Mouse (Mus musculus): ENCODE data around the gene Lbp. TPM values are rescaled to one million over a fixed set of nuclear protein-coding genes. Genes with fewer than 3 reads are reported as not detected.

Gene Lbp
- polyA plus RNA-seq, 1 experiment from 2014 or later: 50.6 TPM

GRCm38 (mm10) chr2:158276878-158277277 lies 29.4 kb upstream of the Lbp start:
- Histone ChIP-seq H3K4me2 (no peak overlapping the region), H3K4me3 (replicated peaks) (no peak overlapping the region), H3K9me3 (replicated peaks) (no peaks in the 10 kb centered on the region), H3K27ac (replicated peaks) (no peak overlapping the region), H3K27me3 (no peaks in the 10 kb centered on the region), H3K36me3 (replicated peaks) (no peaks in the 10 kb centered on the region), H3K4me1 (replicated peaks) (no peaks in the 10 kb centered on the region), H3K9ac (no peak overlapping the region)
- ATAC-seq (ENCODE audit: insufficient read depth): no peak
- 56% methylated on average over 4 of the region's 4 CpGs for WGBS (ENCODE audit: insufficient replicate concordance)

GRCm38 (mm10) chr2:158279656-158280055 lies 26.6 kb upstream of the Lbp start:
- no peaks in the 10 kb centered on the region for H3K36me3 ChIP-seq (replicated peaks)
- H3K27me3 ChIP-seq: no peaks in the 10 kb centered on the region
- no peaks in the 10 kb centered on the region for H3K9me3 ChIP-seq (replicated peaks)
- H3K4me3 ChIP-seq (replicated peaks): no peak overlapping the region
- ATAC-seq (ENCODE audit: insufficient read depth): no peak
- WGBS (ENCODE audit: insufficient replicate concordance): 81% methylated on average over 4 of the region's 4 CpGs
- H3K4me2 ChIP-seq: no peak overlapping the region
- peaks cover 2% of the 10 kb centered on the region; the same call in 1 of the 2 replicates for H3K4me1 ChIP-seq (replicated peaks)
- no peak overlapping the region for H3K27ac ChIP-seq (replicated peaks)
- H3K9ac ChIP-seq: no peak overlapping the region

- WGBS (ENCODE audit: insufficient replicate concordance): 48% methylated on average over 16 of the region's 16 CpGs
- Histone ChIP-seq H3K27ac (replicated peaks) (no peak overlapping the region), H3K9ac (no peak overlapping the region), H3K36me3 (replicated peaks) (no peaks in the 10 kb centered on the region), H3K27me3 (no peaks in the 10 kb centered on the region), H3K4me2 (no peak overlapping the region), H3K4me1 (replicated peaks) (peaks cover 11% of the 10 kb centered on the region; the same call in 1 of the 2 replicates), H3K9me3 (replicated peaks) (no peaks in the 10 kb centered on the region), H3K4me3 (replicated peaks) (no peak overlapping the region)
- ATAC-seq (ENCODE audit: insufficient read depth): no peak
Measured at GRCm38 (mm10) chr2:158281497-158282205, 24.6 kb upstream of the Lbp start.

- no peaks in the 10 kb centered on the region for H3K36me3 ChIP-seq (replicated peaks)
- no peak overlapping the region for H3K9ac ChIP-seq
- no peaks in the 10 kb centered on the region for H3K9me3 ChIP-seq (replicated peaks)
- H3K27ac ChIP-seq (replicated peaks): no peak overlapping the region
- H3K4me1 ChIP-seq (replicated peaks): peaks cover 11% of the 10 kb centered on the region; the same call in 1 of the 2 replicates
- no peak for ATAC-seq (ENCODE audit: insufficient read depth)
- no peak overlapping the region for H3K4me3 ChIP-seq (replicated peaks)
- H3K27me3 ChIP-seq: no peaks in the 10 kb centered on the region
- H3K4me2 ChIP-seq: no peak overlapping the region
- 55% methylated on average over 7 of the region's 7 CpGs for WGBS (ENCODE audit: insufficient replicate concordance)
Measured at GRCm38 (mm10) chr2:158283136-158283535, 23.2 kb upstream of the Lbp start.

GRCm38 (mm10) chr2:158283771-158284170 lies 22.5 kb upstream of the Lbp start:
- Histone ChIP-seq H3K9ac (no peak overlapping the region), H3K4me1 (replicated peaks) (peaks cover 11% of the 10 kb centered on the region; the same call in 1 of the 2 replicates)
- ATAC-seq (ENCODE audit: insufficient read depth): no peak

GRCm38 (mm10) chr2:158284571-158284970 lies 21.7 kb upstream of the Lbp start:
- Histone ChIP-seq H3K9ac (no peak overlapping the region), H3K27ac (replicated peaks) (no peak overlapping the region), H3K9me3 (replicated peaks) (no peaks in the 10 kb centered on the region), H3K27me3 (no peaks in the 10 kb centered on the region), H3K4me1 (replicated peaks) (peaks cover 11% of the 10 kb centered on the region; the same call in 1 of the 2 replicates), H3K4me3 (replicated peaks) (no peak overlapping the region), H3K36me3 (replicated peaks) (no peaks in the 10 kb centered on the region), H3K4me2 (no peak overlapping the region)
- 17% methylated on average over 11 of the region's 11 CpGs for WGBS (ENCODE audit: insufficient replicate concordance)
- peak; percentile 40 for ATAC-seq (ENCODE audit: insufficient read depth)

More at GRCm38 (mm10) chr2:158283771-158284170, 22.5 kb upstream of the Lbp start:
- whole genome bisulfite sequencing (ENCODE audit: insufficient replicate concordance): 63% methylated on average over 6 of the region's 6 CpGs
- no peaks in the 10 kb centered on the region for H3K36me3 ChIP-seq (replicated peaks)
- no peak overlapping the region for H3K4me2 ChIP-seq
- H3K27me3 ChIP-seq: no peaks in the 10 kb centered on the region
- no peak overlapping the region for H3K27ac ChIP-seq (replicated peaks)
- H3K4me3 ChIP-seq (replicated peaks): no peak overlapping the region
- no peaks in the 10 kb centered on the region for H3K9me3 ChIP-seq (replicated peaks)

GRCm38 (mm10) chr2:158285655-158286054 lies 20.6 kb upstream of the Lbp start:
- Histone ChIP-seq H3K4me1 (replicated peaks) (peaks cover 11% of the 10 kb centered on the region; the same call in 1 of the 2 replicates), H3K9me3 (replicated peaks) (no peaks in the 10 kb centered on the region), H3K4me2 (no peak overlapping the region), H3K4me3 (replicated peaks) (no peak overlapping the region), H3K27me3 (no peaks in the 10 kb centered on the region), H3K36me3 (replicated peaks) (no peaks in the 10 kb centered on the region), H3K27ac (replicated peaks) (no peak overlapping the region), H3K9ac (no peak overlapping the region)
- peak; percentile 54 for ATAC-seq (ENCODE audit: insufficient read depth)
- 60% methylated on average over 6 of the region's 6 CpGs for WGBS (ENCODE audit: insufficient replicate concordance)

GRCm38 (mm10) chr2:158295700-158296099 lies 10.6 kb upstream of the Lbp start:
- Histone ChIP-seq H3K4me3 (replicated peaks) (no peak overlapping the region), H3K27ac (replicated peaks) (no peak overlapping the region), H3K9me3 (replicated peaks) (no peaks in the 10 kb centered on the region), H3K4me1 (replicated peaks) (no peaks in the 10 kb centered on the region), H3K9ac (no peak overlapping the region), H3K27me3 (no peaks in the 10 kb centered on the region), H3K36me3 (replicated peaks) (no peaks in the 10 kb centered on the region), H3K4me2 (no peak overlapping the region)
- 56% methylated on average over 9 of the region's 9 CpGs for WGBS (ENCODE audit: insufficient replicate concordance)
- no peak for ATAC-seq (ENCODE audit: insufficient read depth)

GRCm38 (mm10) chr2:158299203-158299602 lies 7.1 kb upstream of the Lbp start:
- H3K9me3 ChIP-seq (replicated peaks): no peaks in the 10 kb centered on the region
- H3K9ac ChIP-seq: no peak overlapping the region
- no peaks in the 10 kb centered on the region for H3K36me3 ChIP-seq (replicated peaks)
- no peak for ATAC-seq (ENCODE audit: insufficient read depth)
- peaks cover 4% of the 10 kb centered on the region for H3K4me1 ChIP-seq (replicated peaks)
- WGBS (ENCODE audit: insufficient replicate concordance): 55% methylated on average over 3 of the region's 3 CpGs
- no peak overlapping the region for H3K4me2 ChIP-seq
- no peaks in the 10 kb centered on the region for H3K27me3 ChIP-seq
- H3K4me3 ChIP-seq (replicated peaks): no peak overlapping the region
- no peak overlapping the region for H3K27ac ChIP-seq (replicated peaks)

GRCm38 (mm10) chr2:158299731-158300130 lies 6.6 kb upstream of the Lbp start:
- H3K4me3 ChIP-seq (replicated peaks): no peak overlapping the region
- no peak overlapping the region for H3K9ac ChIP-seq
- 57% methylated on average over 4 of the region's 4 CpGs for WGBS (ENCODE audit: insufficient replicate concordance)
- peaks cover 4% of the 10 kb centered on the region for H3K4me1 ChIP-seq (replicated peaks)
- no peaks in the 10 kb centered on the region for H3K36me3 ChIP-seq (replicated peaks)
- H3K27me3 ChIP-seq: no peaks in the 10 kb centered on the region
- no peak overlapping the region for H3K4me2 ChIP-seq
- H3K27ac ChIP-seq (replicated peaks): no peak overlapping the region
- no peak for ATAC-seq (ENCODE audit: insufficient read depth)
- H3K9me3 ChIP-seq (replicated peaks): no peaks in the 10 kb centered on the region

GRCm38 (mm10) chr2:158302807-158303206 lies 3.5 kb upstream of the Lbp start:
- H3K27ac ChIP-seq (replicated peaks): peak overlapping the region; percentile 41; the same call in 1 of the 2 replicates
- WGBS (ENCODE audit: insufficient replicate concordance): 53% methylated on average over 3 of the region's 3 CpGs

GRCm38 (mm10) chr2:158306696-158307049 lies 380 bp downstream of the Lbp start:
- ATAC-seq (ENCODE audit: insufficient read depth): peak; percentile 51
- H3K36me3 ChIP-seq (replicated peaks): no peaks in the 10 kb centered on the region
- H3K27me3 ChIP-seq: no peaks in the 10 kb centered on the region
- H3K4me3 ChIP-seq (replicated peaks): peak overlapping the region; percentile 52
- H3K4me1 ChIP-seq (replicated peaks): peaks cover 14% of the 10 kb centered on the region
- 12% methylated on average over 6 of the region's 6 CpGs for WGBS (ENCODE audit: insufficient replicate concordance)
- peak overlapping the region; percentile 27; the same call in 1 of the 2 replicates for H3K9ac ChIP-seq
- peak overlapping the region; percentile 55 for H3K4me2 ChIP-seq
- peak overlapping the region; percentile 78 for H3K27ac ChIP-seq (replicated peaks)
- H3K9me3 ChIP-seq (replicated peaks): no peaks in the 10 kb centered on the region

More at GRCm38 (mm10) chr2:158302807-158303206, 3.5 kb upstream of the Lbp start:
- Histone ChIP-seq H3K9me3 (replicated peaks) (no peaks in the 10 kb centered on the region), H3K4me2 (no peak overlapping the region), H3K36me3 (replicated peaks) (no peaks in the 10 kb centered on the region), H3K9ac (no peak overlapping the region), H3K4me3 (replicated peaks) (no peak overlapping the region), H3K4me1 (replicated peaks) (peaks cover 8% of the 10 kb centered on the region), H3K27me3 (no peaks in the 10 kb centered on the region)
- no peak for ATAC-seq (ENCODE audit: insufficient read depth)

Data from liver, embryonic 15.5 days (tissue).